Mouse (Mus musculus) embryonic facial prominence, embryonic 12.5 days (tissue): ENCODE measurements at regions not wholly inside any gene's neighbourhood (a gene's known extent, or its start where the extent isn't known, plus 50 kb on each side); places are given as distances from the start of the nearest gene placed in this dataset.

ENCODE experiments used
- ATAC-seq: fragments of 200-750 bp; cut with Nextera tagmentation; 2 replicates; pipeline ENCODE4 v1.8.0; 2017; ENCODE audit not compliant: insufficient number of reproducible peaks, insufficient read depth, low FRiP score, low TSS enrichment
- H3K27ac ChIP-seq: fragments of 300-500 bp; sonication (generic); 2 replicates; pipeline ENCODE4 v1.5.1; 2016; ENCODE audit warnings: mild to moderate bottlenecking
- H3K27me3 ChIP-seq: fragments of 300-500 bp; sonication (generic); 2 replicates; pipeline ENCODE4 v1.6.1; 2016; ENCODE audit warnings: mild to moderate bottlenecking, moderate library complexity
- H3K36me3 ChIP-seq: fragments of 300-500 bp; sonication (generic); 2 replicates; pipeline ENCODE4 v1.6.1; 2016; ENCODE audit warnings: mild to moderate bottlenecking
- H3K4me1 ChIP-seq: fragments of 300-500 bp; sonication (generic); 2 replicates; pipeline ENCODE4 v1.6.1; 2016
- H3K4me2 ChIP-seq: fragments of 300-500 bp; sonication (generic); replicated peaks from 2 replicates; pipeline ENCODE4 v1.6.1; 2016; ENCODE audit warnings: mild to moderate bottlenecking, moderate library complexity
- H3K4me3 ChIP-seq: fragments of 300-500 bp; sonication (generic); 2 replicates; pipeline ENCODE4 v1.5.1; 2016; ENCODE audit warnings: mild to moderate bottlenecking
- H3K9ac ChIP-seq: fragments of 300-500 bp; sonication (generic); 2 replicates; pipeline ENCODE4 v1.6.1; 2016; ENCODE audit warnings: mild to moderate bottlenecking, moderate library complexity
- H3K9me3 ChIP-seq: fragments of 300-500 bp; sonication (generic); 2 replicates; pipeline ENCODE4 v1.6.1; 2016; ENCODE audit warnings: mild to moderate bottlenecking, moderate library complexity
- WGBS: fragments of 180-500 bp; shearing (Covaris S2); methylation state at CpG from one replicate; pipeline ENCODE4 v1.1.7; 2016; 5-methylcytosine and 5-hydroxymethylcytosine counted together

GRCm38 (mm10) chr2:61060906-61061305 is 97.9 kb upstream of the Rbms1 start:
- no peak overlapping the region for H3K4me2 ChIP-seq
- no peak overlapping the region for H3K27ac ChIP-seq
- no peak overlapping the region for H3K4me3 ChIP-seq
- H3K27me3 ChIP-seq, result no peaks in the 10 kb centered on the region
- H3K4me1 ChIP-seq, result peaks cover 12% of the 10 kb centered on the region; the same call in 1 of the 2 replicates
- 91% methylated on average over 1 of the region's 1 CpGs for WGBS
- H3K36me3 ChIP-seq, result no peaks in the 10 kb centered on the region
- ATAC-seq, result no peak
- no peak overlapping the region for H3K9ac ChIP-seq
- H3K9me3 ChIP-seq, result 0 out of 2 replicates have a peak, but pooled peaks cover 1% of the 10 kb centered on the region

- peak overlapping the region; percentile 17; the same call in 1 of the 2 replicates for H3K27ac ChIP-seq
- WGBS, result 14% methylated on average over 6 of the region's 6 CpGs
- no peaks in the 10 kb centered on the region for H3K36me3 ChIP-seq
- no peak overlapping the region for H3K4me2 ChIP-seq
- H3K4me3 ChIP-seq, result no peak overlapping the region
- H3K27me3 ChIP-seq, result no peaks in the 10 kb centered on the region
- no peak overlapping the region for H3K9ac ChIP-seq
- no peaks in the 10 kb centered on the region for H3K9me3 ChIP-seq
- H3K4me1 ChIP-seq, result peaks cover 12% of the 10 kb centered on the region; the same call in 1 of the 2 replicates
- ATAC-seq, result no peak
These were observed 95.7 kb upstream of the Rbms1 start for GRCm38 (mm10) chr2:61058545-61059235.

- Histone ChIP-seq H3K4me1 (no peaks in the 10 kb centered on the region), H3K4me2 (no peak overlapping the region), H3K36me3 (no peaks in the 10 kb centered on the region), H3K27me3 (no peaks in the 10 kb centered on the region), H3K4me3 (no peak overlapping the region), H3K9ac (no peak overlapping the region), H3K9me3 (no peaks in the 10 kb centered on the region), H3K27ac (no peak overlapping the region)
- WGBS, result 60% methylated on average over 9 of the region's 9 CpGs
- ATAC-seq, result no peak
These were observed 89.3 kb upstream of the Rbms1 start for GRCm38 (mm10) chr2:61052296-61052695.

GRCm38 (mm10) chr2:61051808-61052207 is 88.8 kb upstream of the Rbms1 start:
- Histone ChIP-seq H3K9me3 (no peaks in the 10 kb centered on the region), H3K27ac (no peak overlapping the region), H3K4me3 (no peak overlapping the region), H3K36me3 (no peaks in the 10 kb centered on the region), H3K9ac (no peak overlapping the region), H3K4me2 (no peak overlapping the region), H3K27me3 (no peaks in the 10 kb centered on the region), H3K4me1 (no peaks in the 10 kb centered on the region)
- ATAC-seq, result no peak
- WGBS, result 84% methylated on average over 8 of the region's 8 CpGs

- no peak overlapping the region for H3K27ac ChIP-seq
- H3K9ac ChIP-seq, result no peak overlapping the region
- no peaks in the 10 kb centered on the region for H3K27me3 ChIP-seq
- H3K4me3 ChIP-seq, result no peak overlapping the region
- H3K4me2 ChIP-seq, result no peak overlapping the region
- no peaks in the 10 kb centered on the region for H3K9me3 ChIP-seq
- no peaks in the 10 kb centered on the region for H3K4me1 ChIP-seq
- no peak for ATAC-seq
- WGBS, result 64% methylated on average over 5 of the region's 5 CpGs
- H3K36me3 ChIP-seq, result no peaks in the 10 kb centered on the region
These were observed 83.2 kb upstream of the Rbms1 start for GRCm38 (mm10) chr2:61046111-61046767.

- no peaks in the 10 kb centered on the region for H3K27me3 ChIP-seq
- no peak overlapping the region for H3K4me2 ChIP-seq
- H3K4me1 ChIP-seq, result no peaks in the 10 kb centered on the region
- H3K36me3 ChIP-seq, result no peaks in the 10 kb centered on the region
- no peaks in the 10 kb centered on the region for H3K9me3 ChIP-seq
- H3K4me3 ChIP-seq, result no peak overlapping the region
- H3K27ac ChIP-seq, result no peak overlapping the region
- no peak overlapping the region for H3K9ac ChIP-seq
- no peak for ATAC-seq
- WGBS, result 75% methylated on average over 6 of the region's 6 CpGs
These were observed 82.5 kb upstream of the Rbms1 start for GRCm38 (mm10) chr2:61045467-61045866.

GRCm38 (mm10) chr2:61032920-61033319 is 69.9 kb upstream of the Rbms1 start:
- ATAC-seq, result no peak
- Histone ChIP-seq H3K9ac (no peak overlapping the region), H3K27me3 (no peaks in the 10 kb centered on the region)

GRCm38 (mm10) chr2:61029706-61030105 is 66.7 kb upstream of the Rbms1 start:
- Histone ChIP-seq H3K4me1 (no peaks in the 10 kb centered on the region), H3K27me3 (no peaks in the 10 kb centered on the region), H3K9me3 (no peaks in the 10 kb centered on the region), H3K4me2 (no peak overlapping the region), H3K36me3 (no peaks in the 10 kb centered on the region), H3K4me3 (no peak overlapping the region), H3K27ac (no peak overlapping the region), H3K9ac (no peak overlapping the region)
- 82% methylated on average over 2 of the region's 2 CpGs for WGBS
- ATAC-seq, result no peak

More at GRCm38 (mm10) chr2:61032920-61033319, 69.9 kb upstream of the Rbms1 start:
- Histone ChIP-seq H3K4me2 (no peak overlapping the region), H3K4me1 (no peaks in the 10 kb centered on the region), H3K27ac (no peak overlapping the region), H3K9me3 (no peaks in the 10 kb centered on the region), H3K36me3 (no peaks in the 10 kb centered on the region), H3K4me3 (no peak overlapping the region)
- 89% methylated on average over 1 of the region's 1 CpGs for WGBS

- no peaks in the 10 kb centered on the region for H3K4me1 ChIP-seq
- no peak overlapping the region for H3K4me3 ChIP-seq
- ATAC-seq, result no peak
- H3K9ac ChIP-seq, result no peak overlapping the region
- H3K4me2 ChIP-seq, result no peak overlapping the region
- H3K27me3 ChIP-seq, result no peaks in the 10 kb centered on the region
- H3K9me3 ChIP-seq, result no peaks in the 10 kb centered on the region
- no peak overlapping the region for H3K27ac ChIP-seq
- no peaks in the 10 kb centered on the region for H3K36me3 ChIP-seq
- WGBS, result 76% methylated on average over 2 of the region's 2 CpGs
These were observed 65.6 kb upstream of the Rbms1 start for GRCm38 (mm10) chr2:61028578-61028977.

- Histone ChIP-seq H3K27me3 (no peaks in the 10 kb centered on the region), H3K4me2 (no peak overlapping the region), H3K27ac (no peak overlapping the region), H3K36me3 (no peaks in the 10 kb centered on the region), H3K4me1 (no peaks in the 10 kb centered on the region), H3K4me3 (no peak overlapping the region), H3K9me3 (no peaks in the 10 kb centered on the region), H3K9ac (no peak overlapping the region)
- 87% methylated on average over 4 of the region's 4 CpGs for WGBS
- no peak for ATAC-seq
These were observed 64.7 kb upstream of the Rbms1 start for GRCm38 (mm10) chr2:61027686-61028085.

- H3K9ac ChIP-seq, result no peak overlapping the region
- no peaks in the 10 kb centered on the region for H3K9me3 ChIP-seq
- H3K4me1 ChIP-seq, result no peaks in the 10 kb centered on the region
- WGBS, result 87% methylated on average over 5 of the region's 5 CpGs
- H3K27ac ChIP-seq, result no peak overlapping the region
- H3K36me3 ChIP-seq, result no peaks in the 10 kb centered on the region
- no peak overlapping the region for H3K4me3 ChIP-seq
- H3K4me2 ChIP-seq, result no peak overlapping the region
- ATAC-seq, result no peak
- H3K27me3 ChIP-seq, result no peaks in the 10 kb centered on the region
These were observed 59.4 kb upstream of the Rbms1 start for GRCm38 (mm10) chr2:61022411-61022810.

GRCm38 (mm10) chr2:61020791-61021190 is 57.8 kb upstream of the Rbms1 start:
- no peak for ATAC-seq
- WGBS, result 72% methylated on average over 4 of the region's 4 CpGs
- Histone ChIP-seq H3K4me3 (no peak overlapping the region), H3K9me3 (no peaks in the 10 kb centered on the region), H3K4me2 (no peak overlapping the region), H3K4me1 (no peaks in the 10 kb centered on the region), H3K27ac (no peak overlapping the region), H3K9ac (no peak overlapping the region), H3K27me3 (no peaks in the 10 kb centered on the region), H3K36me3 (no peaks in the 10 kb centered on the region)
